Mouse (Mus musculus): ENCODE measurements around the gene Zfp59.
"Not testable (repeated sequence)": the region's sequence is repeated elsewhere in the genome, so short reads cannot be mapped to it uniquely, and the experiment has no call there.

The Zfp59 gene

GRCm38 (mm10) chr7:27838323-27839249 is at the start of gene Zfp59:
Gene Zfp59 (plus strand): TSS chr7:27838607.
- peak; percentile 86 for DNase-seq

- DNase-seq = no peak
Measured at GRCm38 (mm10) chr7:27789306-27789705, 49.1 kb upstream of the Zfp59 start.

GRCm38 (mm10) chr7:27793865-27794264 is 44.5 kb upstream of the Zfp59 start:
- not testable (repeated sequence) for DNase-seq

- no peak for DNase-seq
Measured at GRCm38 (mm10) chr7:27794566-27794965, 43.8 kb upstream of the Zfp59 start.

GRCm38 (mm10) chr7:27797906-27798811 is 40.2 kb upstream of the Zfp59 start:
- DNase-seq = no peak

GRCm38 (mm10) chr7:27801137-27801536 is 37.3 kb upstream of the Zfp59 start:
- DNase-seq = no peak

- DNase-seq = no peak
Measured at GRCm38 (mm10) chr7:27802986-27803385, 35.4 kb upstream of the Zfp59 start.

GRCm38 (mm10) chr7:27804297-27805030 is 33.9 kb upstream of the Zfp59 start:
- DNase-seq = peak; percentile 77

GRCm38 (mm10) chr7:27806896-27807295 is 31.5 kb upstream of the Zfp59 start, which contains the start of gene Zfp626:
Gene Zfp626 (plus strand): TSS chr7:27807196.
- not testable (repeated sequence) for DNase-seq

- not testable (repeated sequence) for DNase-seq
Measured at GRCm38 (mm10) chr7:27807305-27807704, 31.1 kb upstream of the Zfp59 start.

GRCm38 (mm10) chr7:27818526-27819110 is 19.8 kb upstream of the Zfp59 start:
- DNase-seq = no peak

- no peak for DNase-seq
Measured at GRCm38 (mm10) chr7:27822611-27823010, 15.8 kb upstream of the Zfp59 start.

- DNase-seq = no peak
Measured at GRCm38 (mm10) chr7:27834131-27834530, 4.3 kb upstream of the Zfp59 start.

- DNase-seq = no peak
Measured at GRCm38 (mm10) chr7:27837896-27838295, 511 bp upstream of the Zfp59 start.

- DNase-seq = no peak
Measured at GRCm38 (mm10) chr7:27839596-27839995, 1.2 kb downstream of the Zfp59 start.

GRCm38 (mm10) chr7:27840104-27840503 is 1.7 kb downstream of the Zfp59 start:
- DNase-seq = no peak

GRCm38 (mm10) chr7:27857227-27857626 is 18.8 kb downstream of the Zfp59 start, which contains the start of gene Zfp607a:
Gene Zfp607a (plus strand): TSS chr7:27857527.
- DNase-seq = no peak

GRCm38 (mm10) chr7:27859301-27860251 is 21.2 kb downstream of the Zfp59 start:
- DNase-seq = no peak

- peak; percentile 33 for DNase-seq
Measured at GRCm38 (mm10) chr7:27860396-27861235, 22.2 kb downstream of the Zfp59 start.

- DNase-seq = not testable (repeated sequence)
Measured at GRCm38 (mm10) chr7:27862578-27862977, 24.2 kb downstream of the Zfp59 start.

Data from right cerebral cortex, postnatal 14 days (tissue).